Mouse (Mus musculus): ENCODE measurements at regions not wholly inside any gene's neighbourhood (a gene's known extent, or its start where the extent isn't known, plus 50 kb on each side); places are given as distances from the start of the nearest gene placed in this dataset.

- Histone ChIP-seq H3K9me3 (ENCODE audit: control insufficient read depth, low read length) (no peaks in the 10 kb centered on the region), H3K4me2 (ENCODE audit: low read depth, severe bottlenecking) (no peak overlapping the region), H3K36me3 (ENCODE audit: control insufficient read depth, insufficient read depth, low read length) (no peaks in the 10 kb centered on the region), H3K4me1 (ENCODE audit: control insufficient read depth, insufficient read depth, low read length) (no peaks in the 10 kb centered on the region), H3K27ac (replicated peaks; ENCODE audit: low read depth, low read length) (no peak overlapping the region), H3K9ac (ENCODE audit: low read length) (no peak overlapping the region), H3K4me3 (ENCODE audit: low read depth, low read length) (no peak overlapping the region), H3K27me3 (ENCODE audit: control insufficient read depth, insufficient read depth, low read length) (no peaks in the 10 kb centered on the region)
- ATAC-seq (ENCODE audit: insufficient number of reproducible peaks, low FRiP score, low TSS enrichment, low read depth) (no peak), DNase-seq (ENCODE audit: low spot score) (no peak)
- WGBS: 84% methylated on average over 9 of the region's 9 CpGs
Measured at GRCm38 (mm10) chr7:88941246-88941910, 462.6 kb downstream of the Tmem135 start.

- Histone ChIP-seq H3K27ac (replicated peaks; ENCODE audit: low read depth, low read length) (no peak overlapping the region), H3K4me1 (ENCODE audit: control insufficient read depth, insufficient read depth, low read length) (no peaks in the 10 kb centered on the region), H3K9me3 (ENCODE audit: control insufficient read depth, low read length) (no peaks in the 10 kb centered on the region), H3K27me3 (ENCODE audit: control insufficient read depth, insufficient read depth, low read length) (no peaks in the 10 kb centered on the region), H3K4me3 (ENCODE audit: low read depth, low read length) (no peak overlapping the region), H3K9ac (ENCODE audit: low read length) (no peak overlapping the region), H3K4me2 (ENCODE audit: low read depth, severe bottlenecking) (no peak overlapping the region), H3K36me3 (ENCODE audit: control insufficient read depth, insufficient read depth, low read length) (no peaks in the 10 kb centered on the region)
- ATAC-seq (ENCODE audit: insufficient number of reproducible peaks, low FRiP score, low TSS enrichment, low read depth): no peak
- no peak for DNase-seq (ENCODE audit: low spot score)
- WGBS: 85% methylated on average over 2 of the region's 2 CpGs
Measured at GRCm38 (mm10) chr7:88940196-88940595, 463.8 kb downstream of the Tmem135 start.

GRCm38 (mm10) chr7:88928245-88928795, 475.7 kb downstream of the Tmem135 start:
- H3K9ac ChIP-seq (ENCODE audit: low read length): no peak overlapping the region
- H3K4me2 ChIP-seq (ENCODE audit: low read depth, severe bottlenecking): no peak overlapping the region
- no peak overlapping the region for H3K27ac ChIP-seq (replicated peaks; ENCODE audit: low read depth, low read length)
- DNase-seq (ENCODE audit: low spot score): no peak
- no peak overlapping the region for H3K4me3 ChIP-seq (ENCODE audit: low read depth, low read length)
- no peaks in the 10 kb centered on the region for H3K27me3 ChIP-seq (ENCODE audit: control insufficient read depth, insufficient read depth, low read length)
- H3K9me3 ChIP-seq (ENCODE audit: control insufficient read depth, low read length): no peaks in the 10 kb centered on the region; the same call in 1 of the 2 replicates
- no peaks in the 10 kb centered on the region for H3K4me1 ChIP-seq (ENCODE audit: control insufficient read depth, insufficient read depth, low read length)
- no peaks in the 10 kb centered on the region for H3K36me3 ChIP-seq (ENCODE audit: control insufficient read depth, insufficient read depth, low read length)
- ATAC-seq (ENCODE audit: insufficient number of reproducible peaks, low FRiP score, low TSS enrichment, low read depth): no peak
- 90% methylated on average over 6 of the region's 6 CpGs for WGBS
